Mouse (Mus musculus) forebrain, embryonic 11.5 days (tissue): ENCODE data around the gene Urod. TPM values are rescaled to one million over a fixed set of nuclear protein-coding genes. Genes with fewer than 3 reads are reported as not detected.
A peak's percentile ranks its signal among the peaks of the same experiment; 100 is the strongest.

Experiments used
- ATAC-seq: fragments of 200-750 bp; cut with Nextera tagmentation; replicated peaks from 2 replicates; pipeline ENCODE4 v1.8.0; 2017; ENCODE audit warnings: moderate TSS enrichment; ENCODE audit not compliant: low FRiP score
- DNase-seq: peaks from one replicate; pipeline ENCODE4 v3.0.0-alpha.2; 2017; ENCODE audit warnings: low spot score
- H3K27ac ChIP-seq: fragments of 300-500 bp; sonication (generic); 2 replicates; pipeline ENCODE4 v1.5.1; 2014; ENCODE audit warnings: low read depth, low read length
- H3K27me3 ChIP-seq: fragments of 300-500 bp; sonication (generic); 2 replicates; pipeline ENCODE4 v1.6.1; 2014; ENCODE audit warnings: mild to moderate bottlenecking, low read length, mixed read lengths; ENCODE audit not compliant: control insufficient read depth, insufficient read depth
- H3K36me3 ChIP-seq: fragments of 300-500 bp; sonication (generic); 2 replicates; pipeline ENCODE4 v1.6.1; 2014; ENCODE audit warnings: mild to moderate bottlenecking, low read length, moderate library complexity, mixed read lengths; ENCODE audit not compliant: control insufficient read depth, insufficient read depth
- H3K4me1 ChIP-seq: fragments of 300-500 bp; sonication (generic); replicated peaks from 2 replicates; pipeline ENCODE4 v1.6.1; 2014; ENCODE audit warnings: low read length, mixed read lengths; ENCODE audit not compliant: control insufficient read depth, insufficient read depth
- H3K4me2 ChIP-seq: fragments of 300-500 bp; sonication (generic); 2 replicates; pipeline ENCODE4 v1.6.1; 2014; ENCODE audit warnings: low read depth, mild to moderate bottlenecking, low read length, moderate library complexity, mixed read lengths; ENCODE audit not compliant: severe bottlenecking
- H3K4me3 ChIP-seq: fragments of 300-500 bp; sonication (generic); 2 replicates; pipeline ENCODE4 v1.5.1; 2014; ENCODE audit warnings: low read depth, low read length
- H3K9ac ChIP-seq: fragments of 300-500 bp; sonication (generic); 2 replicates; pipeline ENCODE4 v1.6.1; 2014; ENCODE audit warnings: low read length
- H3K9me3 ChIP-seq: fragments of 300-500 bp; sonication (generic); 2 replicates; pipeline ENCODE4 v1.6.1; 2016; ENCODE audit warnings: low read length, mixed read lengths; ENCODE audit not compliant: control insufficient read depth
- WGBS: fragments of 180-500 bp; shearing (Covaris S2); extraction: QIAGEN DNeasy Blood & Tissue Kit; methylation state at CpG from one replicate; pipeline ENCODE4 v1.1.7; 2014; 5-methylcytosine and 5-hydroxymethylcytosine counted together
- polyA plus RNA-seq: library from polyadenylated mRNA; unstranded; fragments of >200 nt; fragmentation: Nextera tagmentation; extraction: Ambion mirVana; gene quantifications from 2 replicates; pipeline ENCODE4 v1.2.1, GENCODE M21; 2014

Gene Urod
- polyA plus RNA-seq, 1 experiment from 2014 or later = 84.1 TPM

GRCm38 (mm10) chr4:116986400-116987121 lies 7.7 kb downstream of the Urod start:
- Histone ChIP-seq H3K4me3 (no peak overlapping the region), H3K4me2 (no peak overlapping the region), H3K27me3 (no peaks in the 10 kb centered on the region), H3K27ac (no peak overlapping the region), H3K36me3 (peaks cover 2% of the 10 kb centered on the region; the same call in 1 of the 2 replicates), H3K4me1 (no peaks in the 10 kb centered on the region), H3K9me3 (no peaks in the 10 kb centered on the region), H3K9ac (no peak overlapping the region)
- peak; percentile 53; the same call in 1 of the 2 replicates for ATAC-seq
- WGBS = 66% methylated on average over 17 of the region's 17 CpGs
- peak; percentile 78 for DNase-seq

DNA sequence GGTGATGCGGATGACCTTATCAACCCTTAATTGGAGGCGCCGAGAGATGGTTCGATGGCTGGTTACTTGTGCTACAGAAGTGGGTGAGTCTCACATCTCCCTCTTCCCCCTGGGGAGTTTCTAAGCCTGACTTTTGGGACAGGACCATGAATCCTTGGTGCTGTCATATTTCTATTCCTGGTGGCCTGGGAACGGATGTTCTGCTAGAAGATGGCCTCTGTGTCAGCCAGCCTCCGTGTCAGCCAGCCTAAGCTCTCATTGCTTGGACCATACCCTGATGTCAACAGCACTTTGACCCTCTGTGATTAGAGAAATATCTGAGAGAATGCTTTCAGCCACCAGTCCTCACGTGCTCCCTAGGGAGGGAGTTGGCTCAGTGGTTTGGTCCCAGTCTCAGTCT lies 8.5 kb downstream of the Urod start:
- DNase-seq (no peak), ATAC-seq (no peak)
- H3K36me3 ChIP-seq = peaks cover 2% of the 10 kb centered on the region; the same call in 1 of the 2 replicates
- H3K4me2 ChIP-seq = no peak overlapping the region
- H3K9me3 ChIP-seq = no peaks in the 10 kb centered on the region
- no peak overlapping the region for H3K9ac ChIP-seq
- H3K4me1 ChIP-seq = no peaks in the 10 kb centered on the region
- no peak overlapping the region for H3K4me3 ChIP-seq
- H3K27me3 ChIP-seq = no peaks in the 10 kb centered on the region
- 95% methylated on average over 7 of the region's 7 CpGs for WGBS
- H3K27ac ChIP-seq = no peak overlapping the region

GRCm38 (mm10) chr4:116976503-116976902 lies 17.7 kb downstream of the Urod start:
- ATAC-seq (no peak), DNase-seq (no peak)
- WGBS = 77% methylated on average over 2 of the region's 2 CpGs
- no peak overlapping the region for H3K4me3 ChIP-seq
- no peak overlapping the region for H3K27ac ChIP-seq
- no peaks in the 10 kb centered on the region; the same call in none of the 2 replicates for H3K36me3 ChIP-seq
- H3K4me2 ChIP-seq = no peak overlapping the region
- no peak overlapping the region for H3K9ac ChIP-seq
- no peaks in the 10 kb centered on the region for H3K27me3 ChIP-seq
- no peaks in the 10 kb centered on the region for H3K4me1 ChIP-seq
- H3K9me3 ChIP-seq = no peaks in the 10 kb centered on the region

DNA sequence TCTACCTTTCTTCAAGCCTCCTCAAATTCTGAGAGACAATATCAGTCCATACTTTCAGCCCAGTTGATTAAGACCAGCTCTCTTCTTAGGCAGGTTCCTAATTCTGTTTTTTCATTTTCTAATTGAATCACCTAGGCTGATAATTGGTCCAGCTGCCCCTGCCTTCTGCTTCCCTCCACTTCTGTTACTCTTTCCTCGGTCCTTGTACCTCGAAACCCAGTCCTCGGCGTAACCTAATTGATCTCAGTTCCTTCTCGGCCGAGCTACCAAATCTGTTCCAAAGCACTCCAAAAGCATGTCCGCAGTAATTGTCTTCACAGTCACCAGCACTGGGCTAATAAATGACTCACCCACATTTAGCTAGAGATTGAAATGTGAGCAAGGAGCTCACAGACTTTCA lies 39.3 kb downstream of the Urod start:
- ATAC-seq (no peak), DNase-seq (no peak)
- 88% methylated on average over 7 of the region's 7 CpGs for WGBS
- H3K27ac ChIP-seq = no peak overlapping the region
- no peak overlapping the region for H3K4me2 ChIP-seq
- H3K36me3 ChIP-seq = no peaks in the 10 kb centered on the region
- no peak overlapping the region for H3K4me3 ChIP-seq
- no peaks in the 10 kb centered on the region for H3K9me3 ChIP-seq
- H3K9ac ChIP-seq = no peak overlapping the region
- no peaks in the 10 kb centered on the region for H3K27me3 ChIP-seq
- no peaks in the 10 kb centered on the region for H3K4me1 ChIP-seq

DNA sequence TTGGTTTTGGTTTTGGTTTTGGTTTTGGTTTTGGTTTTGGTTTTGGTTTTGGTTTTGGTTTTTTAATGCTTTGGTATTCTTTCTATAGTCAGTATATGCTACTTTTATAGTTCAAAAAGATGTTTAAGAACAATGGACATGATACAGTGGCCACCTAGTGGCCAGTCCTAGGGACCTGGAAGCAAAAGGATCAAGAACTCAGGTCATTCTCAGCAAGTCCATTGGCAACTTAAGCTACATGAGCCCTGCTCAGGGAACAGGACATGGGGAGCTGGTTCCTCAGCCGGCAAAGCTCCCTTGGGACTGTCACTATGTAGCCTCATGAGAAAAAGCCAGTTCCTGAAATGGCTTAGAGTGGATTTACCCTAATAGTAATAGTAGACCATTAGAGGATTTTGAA lies 42.6 kb downstream of the Urod start:
- Histone ChIP-seq H3K27ac (no peak overlapping the region), H3K4me3 (no peak overlapping the region), H3K9me3 (no peaks in the 10 kb centered on the region), H3K4me2 (no peak overlapping the region), H3K27me3 (no peaks in the 10 kb centered on the region), H3K9ac (no peak overlapping the region), H3K4me1 (no peaks in the 10 kb centered on the region), H3K36me3 (no peaks in the 10 kb centered on the region)
- ATAC-seq (no peak), DNase-seq (no peak)
- WGBS = 57% methylated on average over 1 of the region's 1 CpGs

GRCm38 (mm10) chr4:116944055-116944454 lies 50.2 kb downstream of the Urod start:
- ATAC-seq = peak; percentile 75
- no peak for DNase-seq
- H3K27ac ChIP-seq = peak overlapping the region; percentile 66; the same call in 1 of the 2 replicates

GRCm38 (mm10) chr4:116942695-116943094 lies 51.5 kb downstream of the Urod start:
- H3K4me1 ChIP-seq = peaks cover 13% of the 10 kb centered on the region; the same call in 1 of the 2 replicates
- H3K27ac ChIP-seq = no peak overlapping the region
- 48% methylated on average over 2 of the region's 2 CpGs for WGBS
- ATAC-seq = peak; percentile 53; the same call in 1 of the 2 replicates
- no peaks in the 10 kb centered on the region for H3K36me3 ChIP-seq
- DNase-seq = no peak
- H3K4me2 ChIP-seq = no peak overlapping the region
- no peaks in the 10 kb centered on the region for H3K27me3 ChIP-seq
- no peak overlapping the region for H3K4me3 ChIP-seq
- no peak overlapping the region for H3K9ac ChIP-seq
- H3K9me3 ChIP-seq = no peaks in the 10 kb centered on the region

More at GRCm38 (mm10) chr4:116944055-116944454, 50.2 kb downstream of the Urod start:
- Histone ChIP-seq H3K4me1 (peaks cover 13% of the 10 kb centered on the region; the same call in 1 of the 2 replicates), H3K4me3 (no peak overlapping the region), H3K9me3 (no peaks in the 10 kb centered on the region), H3K9ac (no peak overlapping the region), H3K27me3 (no peaks in the 10 kb centered on the region), H3K4me2 (no peak overlapping the region), H3K36me3 (no peaks in the 10 kb centered on the region)
- 22% methylated on average over 5 of the region's 5 CpGs for WGBS
